Mouse (Mus musculus) G1E (cell line): ENCODE results near the gene Zfp277.

Source experiments
- CTCF ChIP-seq: IDR thresholded peaks from 2 replicates; pipeline ENCODE4 v1.5.1; 2012; ENCODE audit warnings: low read depth, low read length, inconsistent platforms, mixed read lengths
- GATA1 ChIP-seq: IDR thresholded peaks from 2 replicates; pipeline ENCODE4 v1.6.1; 2012; ENCODE audit warnings: borderline replicate concordance, low read length, inconsistent platforms, mixed read lengths
- GATA2 ChIP-seq: IDR thresholded peaks from 2 replicates; pipeline ENCODE4 v1.6.1; 2012; ENCODE audit warnings: low read depth, low read length, inconsistent platforms, borderline replicate concordance
- TAL1 ChIP-seq: conservative IDR thresholded peaks from 2 replicates; pipeline ENCODE4 v1.6.1; 2012; ENCODE audit warnings: low read depth, low read length, inconsistent platforms, mixed read lengths

- no peak for TF ChIP-seq CTCF
- TF ChIP-seq GATA1, result no peak
- TF ChIP-seq TAL1, result no peak
- TF ChIP-seq GATA2, result no peak
Measured at GRCm38 (mm10) chr12:40447561-40448355, 2.1 kb upstream of the Zfp277 start.
